Mouse (Mus musculus) CH12.LX (cell line): ENCODE data around the gene Lingo3. TPM values are rescaled to one million over a fixed set of nuclear protein-coding genes. Genes with fewer than 3 reads are reported as not detected.

Experiments used
- DNase-seq: peaks from one replicate; pipeline ENCODE4 v3.0.0-alpha.2; 2013; ENCODE audit errors: extremely low read depth
- H3K27ac ChIP-seq: 2 replicates; pipeline ENCODE4 v1.5.1; 2012; ENCODE audit warnings: low read depth, mild to moderate bottlenecking, control low read depth, moderate library complexity; ENCODE audit not compliant: insufficient read depth
- H3K27me3 ChIP-seq: replicated peaks from 2 replicates; pipeline ENCODE3; 2012; ENCODE audit warnings: inconsistent platforms
- H3K36me3 ChIP-seq, 2 experiments: replicated peaks in 1 of 2; 2 replicates each; pipeline versions ENCODE3 to v1.6.1; 2012; ENCODE audit warnings: inconsistent platforms in 1 of 2, low read length in 1 of 2, mild to moderate bottlenecking in 1 of 2, mixed read lengths in 1 of 2, moderate library complexity in 1 of 2; ENCODE audit not compliant: control insufficient read depth in 1 of 2, insufficient read depth in 1 of 2
- H3K4me1 ChIP-seq, 2 experiments: 2 replicates each; pipeline ENCODE4 v1.6.1; 2012; ENCODE audit warnings: inconsistent platforms in 1 of 2, moderate library complexity in 1 of 2; ENCODE audit not compliant: insufficient read depth in 2 of 2, control insufficient read depth in 1 of 2
- H3K4me2 ChIP-seq: 2 replicates; pipeline ENCODE4 v1.6.1; 2012; ENCODE audit warnings: low read depth, mild to moderate bottlenecking, control low read depth; ENCODE audit not compliant: poor library complexity, insufficient read depth, severe bottlenecking
- H3K4me3 ChIP-seq, 3 experiments: fragments of 150-350 bp in 1 of 3; sonication (generic) in 1 of 3; replicated peaks in 1 of 3; 2 replicates each; pipeline versions ENCODE3 to v1.5.1; 2011 to 2012; ENCODE audit warnings: low read depth in 2 of 3, low read length in 2 of 3, mild to moderate bottlenecking in 2 of 3, moderate library complexity in 2 of 3, control low read depth in 1 of 3, improper control_type of control experiment in 1 of 3, inconsistent platforms in 1 of 3, mixed read lengths in 1 of 3; ENCODE audit not compliant: poor library complexity in 1 of 3
- H3K79me2 ChIP-seq: replicated peaks from 2 replicates; pipeline ENCODE4 v1.6.1; 2012; ENCODE audit warnings: mild to moderate bottlenecking, moderate library complexity; ENCODE audit not compliant: control insufficient read depth, poor library complexity, insufficient read depth, severe bottlenecking; ENCODE audit errors: extremely low read depth
- H3K9ac ChIP-seq: 2 replicates; pipeline ENCODE4 v1.6.1; 2012; ENCODE audit warnings: low read depth, mild to moderate bottlenecking, control low read depth, moderate library complexity; ENCODE audit not compliant: insufficient read depth
- H3K9me3 ChIP-seq: replicated peaks from 2 replicates; pipeline ENCODE3; 2012; ENCODE audit warnings: low read length, inconsistent platforms, mixed read lengths
- CTCF ChIP-seq, 2 experiments: IDR thresholded peaks in 1 of 2; conservative IDR thresholded peaks in 1 of 2; 2 replicates each; pipeline ENCODE4 v1.5.1; 2011 to 2012; ENCODE audit warnings: low read depth in 2 of 2, low read length in 2 of 2, improper control_type of control experiment in 1 of 2, inconsistent platforms in 1 of 2, mild to moderate bottlenecking in 1 of 2, moderate library complexity in 1 of 2
- ELF1 ChIP-seq: IDR thresholded peaks from 2 replicates; pipeline ENCODE4 v1.6.1; 2014; ENCODE audit warnings: low read depth, mild to moderate bottlenecking, inconsistent platforms, low read length, improper control_type of control experiment
- EP300 ChIP-seq: IDR thresholded peaks from 2 replicates; pipeline ENCODE4 v1.6.1; 2011; ENCODE audit warnings: low read length, improper control_type of control experiment
- ETS1 ChIP-seq: conservative IDR thresholded peaks from 2 replicates; pipeline ENCODE4 v1.6.1; 2012; ENCODE audit warnings: low read depth, mild to moderate bottlenecking, inconsistent platforms, low read length, improper control_type of control experiment, moderate library complexity
- GABPA ChIP-seq: IDR thresholded peaks from 2 replicates; pipeline ENCODE4 v1.6.1; 2012; ENCODE audit warnings: low read depth, low read length, improper control_type of control experiment, inconsistent platforms; ENCODE audit not compliant: insufficient replicate concordance
- HCFC1 ChIP-seq: IDR thresholded peaks from 2 replicates; pipeline ENCODE4 v1.6.1; 2012; ENCODE audit warnings: low read depth, mild to moderate bottlenecking, inconsistent platforms, low read length, improper control_type of control experiment
- JUND ChIP-seq: conservative IDR thresholded peaks from 2 replicates; pipeline ENCODE4 v1.6.1; 2011; ENCODE audit warnings: low read depth, low read length, improper control_type of control experiment
- MAFK ChIP-seq: IDR thresholded peaks from 2 replicates; pipeline ENCODE4 v1.6.1; 2011; ENCODE audit warnings: low read length, improper control_type of control experiment; ENCODE audit not compliant: insufficient replicate concordance
- MAX ChIP-seq: IDR thresholded peaks from 2 replicates; pipeline ENCODE4 v1.6.1; 2011; ENCODE audit warnings: low read length, improper control_type of control experiment
- MAZ ChIP-seq: IDR thresholded peaks from 2 replicates; pipeline ENCODE4 v1.6.1; 2012; ENCODE audit warnings: low read depth, mild to moderate bottlenecking, inconsistent platforms, low read length, improper control_type of control experiment, moderate library complexity
- MEF2A ChIP-seq: IDR thresholded peaks from 2 replicates; pipeline ENCODE4 v1.6.1; 2014; ENCODE audit warnings: low read depth, mild to moderate bottlenecking, inconsistent platforms, low read length, improper control_type of control experiment, borderline replicate concordance
- MXI1 ChIP-seq: IDR thresholded peaks from 2 replicates; pipeline ENCODE4 v1.6.1; 2011; ENCODE audit warnings: mild to moderate bottlenecking, low read depth, low read length, improper control_type of control experiment
- NELFE ChIP-seq: IDR thresholded peaks from 2 replicates; pipeline ENCODE4 v1.6.1; 2011; ENCODE audit warnings: low read depth, low read length, improper control_type of control experiment
- POLR2AphosphoS2 ChIP-seq: IDR thresholded peaks from 2 replicates; pipeline ENCODE4 v1.6.1; 2011; ENCODE audit warnings: low read depth, low read length, improper control_type of control experiment
- RAD21 ChIP-seq: IDR thresholded peaks from 2 replicates; pipeline ENCODE4 v1.6.1; 2011; ENCODE audit warnings: low read depth, mild to moderate bottlenecking, low read length, improper control_type of control experiment, moderate library complexity
- RCOR1 ChIP-seq: conservative IDR thresholded peaks from 2 replicates; pipeline ENCODE4 v1.6.1; 2012; ENCODE audit warnings: low read depth, mild to moderate bottlenecking, inconsistent platforms, low read length, improper control_type of control experiment
- SIN3A ChIP-seq: IDR thresholded peaks from 2 replicates; pipeline ENCODE4 v1.6.1; 2012; ENCODE audit warnings: low read length, improper control_type of control experiment, inconsistent platforms
- SMC3 ChIP-seq: IDR thresholded peaks from 2 replicates; pipeline ENCODE4 v1.6.1; 2011; ENCODE audit warnings: low read depth, low read length, improper control_type of control experiment
- TBP ChIP-seq: conservative IDR thresholded peaks from 2 replicates; pipeline ENCODE4 v1.6.1; 2011; ENCODE audit warnings: low read depth, low read length, improper control_type of control experiment
- UBTF ChIP-seq: IDR thresholded peaks from 2 replicates; pipeline ENCODE4 v1.6.1; 2012; ENCODE audit warnings: low read depth, mild to moderate bottlenecking, inconsistent platforms, low read length, improper control_type of control experiment, moderate library complexity
- USF1 ChIP-seq: IDR thresholded peaks from 2 replicates; pipeline ENCODE4 v1.6.1; 2014; ENCODE audit warnings: low read depth, mild to moderate bottlenecking, inconsistent platforms, low read length, improper control_type of control experiment
- ZMIZ1 ChIP-seq: IDR thresholded peaks from 2 replicates; pipeline ENCODE4 v1.6.1; 2012; ENCODE audit warnings: low read depth, mild to moderate bottlenecking, inconsistent platforms, low read length, improper control_type of control experiment
- dilution Hi-C: fragments of 300-500 bp; cut with MboI; formaldehyde crosslinking; loops from 2 replicates; pipeline ENCODE4 v1.14.3; 2020; ENCODE audit warnings: low sequenced_read_pairs; ENCODE audit not compliant: extremely low pct_unique_long_range_greater_than_20kb, extremely low pct_ligation_motif_present
- in situ Hi-C: fragments of 300-500 bp; cut with MboI; formaldehyde crosslinking; loops from 3 replicates; pipeline ENCODE4 v1.14.3; 2019; ENCODE audit warnings: low sequenced_read_pairs, low pct_ligation_motif_present, low pct_unique_long_range_greater_than_20kb, mixed read lengths
- polyA plus RNA-seq: library from polyadenylated mRNA; unstranded; fragments of >175 nt; gene quantifications from 2 replicates; pipeline ENCODE4 v1.2.1, GENCODE M21; 2012; ENCODE audit warnings: low read depth; ENCODE audit not compliant: insufficient read length
- total RNA-seq, 2 experiments: library from RNA; depleted of rRNA; stranded (reverse); fragments of 300-350 nt in 1 of 2; fragments of >200 nt in 1 of 2; gene quantifications; 2 replicates each; pipeline ENCODE4 v1.2.3; 2012 to 2014

Gene Lingo3
- total and polyA plus RNA-seq, 3 experiments, result 0.21 TPM; not detected in 2

- in situ Hi-C loops (loop anchor here (10.0 kb wide), 1 partner anchor 189 kb away; no protein-coding TSS in a partner anchor), dilution Hi-C loops (no loop called here)
- DNase-seq, result peak; percentile 62
- Histone ChIP-seq H3K27me3 (no peaks in the 10 kb centered on the region), H3K36me3 (peaks cover 61 to 76% of the 10 kb centered on the region in 2 experiments), H3K9me3 (peaks cover 5% of the 10 kb centered on the region), H3K79me2 (peaks cover 9% of the 10 kb centered on the region), H3K4me1 (peaks cover 0 to 5% of the 10 kb centered on the region in 2 experiments; a peak in 2 of 4 replicates), H3K27ac (no peak overlapping the region), H3K9ac (no peak overlapping the region), H3K4me3 (no peak overlapping the region), H3K4me2 (no peak overlapping the region)
- TF ChIP-seq RCOR1, result no peak
- peak; percentile 47 for TF ChIP-seq SMC3
- no peak for TF ChIP-seq MAZ
- TF ChIP-seq EP300, result no peak
- peak; percentile 48 to 60 for TF ChIP-seq CTCF (conservative IDR thresholded peaks at IDR 0.05 in 1 of 2, IDR thresholded peaks at IDR 0.05 in 1 of 2; ENCODE audit: low read depth in 2 of 2, low read length in 2 of 2)
- no peak for TF ChIP-seq POLR2AphosphoS2
- TF ChIP-seq MXI1, result no peak
- no peak for TF ChIP-seq MEF2A
- no peak for TF ChIP-seq UBTF
- TF ChIP-seq RAD21, result peak; percentile 33
Measured at GRCm38 (mm10) chr10:80805925-80806324, 37.9 kb downstream of the Lingo3 start.

GRCm38 (mm10) chr10:80805322-80805721 is 38.5 kb downstream of the Lingo3 start:
- no peak overlapping the region for H3K4me3 ChIP-seq
- dilution Hi-C loops (no loop called here), in situ Hi-C loops (loop anchor here (10.0 kb wide), 1 partner anchor 189 kb away; no protein-coding TSS in a partner anchor)
- no peak overlapping the region for H3K9ac ChIP-seq
- H3K4me1 ChIP-seq, result peaks cover 2 to 9% of the 10 kb centered on the region in 2 experiments; a peak in 2 of 4 replicates
- no peak overlapping the region for H3K27ac ChIP-seq
- no peak for TF ChIP-seq SIN3A
- TF ChIP-seq SMC3, result no peak
- TF ChIP-seq RCOR1, result no peak
- TF ChIP-seq NELFE, result no peak
- TF ChIP-seq ZMIZ1, result no peak
- no peak for TF ChIP-seq JUND
- no peak for TF ChIP-seq HCFC1
- no peak for TF ChIP-seq MAFK
- no peak for TF ChIP-seq ELF1
- no peak for TF ChIP-seq MAX
- no peak for TF ChIP-seq MXI1
- no peak for TF ChIP-seq USF1
- TF ChIP-seq MAZ, result no peak
- TF ChIP-seq ETS1, result no peak
- TF ChIP-seq RAD21, result no peak
- no peak for TF ChIP-seq TBP
- TF ChIP-seq GABPA, result no peak
- DNase-seq, result no peak
- H3K4me2 ChIP-seq, result no peak overlapping the region
- H3K79me2 ChIP-seq, result peaks cover 15% of the 10 kb centered on the region
- no peaks in the 10 kb centered on the region for H3K27me3 ChIP-seq
- peaks cover 61 to 82% of the 10 kb centered on the region in 2 experiments for H3K36me3 ChIP-seq
- peaks cover 5% of the 10 kb centered on the region for H3K9me3 ChIP-seq
